Comparison of ENCODE assay signal across 19 mouse cellular contexts in genomic region chr9:44199580-44199979, GRCm38 (mm10). TPM values are rescaled to one million over a fixed set of nuclear protein-coding genes. Genes with fewer than 3 reads are reported as not detected.
DNase-seq lines count a peak whose midpoint lies in the region; ATAC-seq lines count a peak whose summit lies in the region.
"Had no signal": no experiment of that assay in that cellular context is flagged by ENCODE, and none has a peak within 500 bp of the region (broad histone marks: within the 10 kb centered on the region; RNA-seq: fewer than 3 reads in every experiment).

No protein-coding gene starts in this region.

- H3K27ac ChIP-seq in kidney, embryonic 15.5 days = no peak overlapping the region
- no peak overlapping the region for H3K27ac ChIP-seq in lung, embryonic 16.5 days (ENCODE audit: low read length)
- H3K27ac ChIP-seq: hindbrain, embryonic 12.5 days; layer of hippocampus, adult 2 months; limb, embryonic 12.5 days; liver, embryonic 15.5 days had no signal

- peaks cover 49% of the 10 kb centered on the region for H3K36me3 ChIP-seq in kidney, embryonic 15.5 days
- peaks cover 10% of the 10 kb centered on the region; the same call in 1 of the 2 replicates for H3K36me3 ChIP-seq in lung, embryonic 16.5 days (ENCODE audit: control insufficient read depth, insufficient read depth, low read length)

- H3K9me3 ChIP-seq in kidney, embryonic 15.5 days (replicated peaks) = no peaks in the 10 kb centered on the region
- H3K9me3 ChIP-seq in lung, embryonic 16.5 days (ENCODE audit: control insufficient read depth, low read length) = peaks cover 3% of the 10 kb centered on the region; the same call in 1 of the 2 replicates
- H3K9me3 ChIP-seq: hindbrain, embryonic 12.5 days; limb, embryonic 12.5 days; liver, embryonic 15.5 days had no signal

- H3K4me1 ChIP-seq in kidney, embryonic 15.5 days = no peaks in the 10 kb centered on the region
- 0 out of 2 replicates have a peak, but pooled peaks cover 5% of the 10 kb centered on the region for H3K4me1 ChIP-seq in lung, embryonic 16.5 days (replicated peaks; ENCODE audit: control insufficient read depth, insufficient read depth, low read length)
- H3K4me1 ChIP-seq: hindbrain, embryonic 12.5 days; limb, embryonic 12.5 days had no signal

- peak; percentile 34 for DNase-seq in kidney, adult 9 months
- peak; percentile 27 to 41 for DNase-seq in urinary bladder, postnatal 36 days (ENCODE audit: low spot score in 2 of 2)
- DNase-seq in urinary bladder, adult 2 months (ENCODE audit: low spot score) = no peak
- DNase-seq in cerebellum, adult 8-10 months = no peak
- DNase-seq in left cerebral cortex, postnatal 4 days = no peak
- DNase-seq: adrenal gland, postnatal 36 days; forebrain, postnatal 0 days; gastrocnemius, postnatal 14 days; heart, postnatal 10 days had no signal

- intact Hi-C loops in left cerebral cortex, postnatal 4 days (cut with DNase I) = no loop called here

- ATAC-seq in kidney, embryonic 15.5 days (replicated peaks; ENCODE audit: low FRiP score) = no peak
- ATAC-seq in lung, embryonic 16.5 days (ENCODE audit: low read depth) = peak; percentile 69; the same call in 1 of the 2 replicates
- ATAC-seq: forebrain, postnatal 0 days; midbrain, embryonic 16.5 days had no signal

- H3K27me3 ChIP-seq in kidney, embryonic 15.5 days = no peaks in the 10 kb centered on the region
- H3K27me3 ChIP-seq in lung, embryonic 16.5 days (ENCODE audit: control insufficient read depth, insufficient read depth, low read depth, low read length) = no peaks in the 10 kb centered on the region
- H3K27me3 ChIP-seq: hindbrain, embryonic 12.5 days; limb, embryonic 12.5 days; liver, embryonic 15.5 days had no signal

- no peak overlapping the region for H3K4me3 ChIP-seq in kidney, embryonic 15.5 days (replicated peaks)
- H3K4me3 ChIP-seq in lung, embryonic 16.5 days (ENCODE audit: low read length) = no peak overlapping the region
- H3K4me3 ChIP-seq: hindbrain, embryonic 12.5 days; layer of hippocampus, adult 2 months; limb, embryonic 12.5 days; liver, embryonic 15.5 days had no signal

- H3K9ac ChIP-seq in kidney, embryonic 15.5 days = no peak overlapping the region
- H3K9ac ChIP-seq in lung, embryonic 16.5 days (ENCODE audit: low read length) = no peak overlapping the region
- H3K9ac ChIP-seq: forebrain, postnatal 0 days; hindbrain, embryonic 12.5 days; limb, embryonic 12.5 days; liver, embryonic 15.5 days had no signal

- no peak overlapping the region for H3K4me2 ChIP-seq in kidney, embryonic 15.5 days
- no peak overlapping the region for H3K4me2 ChIP-seq in lung, embryonic 16.5 days (ENCODE audit: low read depth, low read length)
- H3K4me2 ChIP-seq: hindbrain, embryonic 12.5 days; limb, embryonic 12.5 days; liver, embryonic 15.5 days had no signal

RNA-seq across cellular contexts. Expression of gene Cbl, which starts 34.3 kb away (rescaled TPM):
- polyA plus RNA-seq in kidney, embryonic 15.5 days (2015; fragmentation: Nextera tagmentation; extraction: Ambion mirVana) = 18.6 and 22.9 TPM in 2 replicates
- 14.9 and 16.0 TPM in 2 replicates for polyA plus RNA-seq in urinary bladder, adult 2 months (2012; rRNA removed)
- polyA plus RNA-seq in lung, embryonic 16.5 days (2015; fragmentation: Nextera tagmentation; extraction: Ambion mirVana) = 15.3 and 15.5 TPM in 2 replicates
- total RNA-seq in left cerebral cortex, postnatal 4 days (2021) = 10 to 100 TPM; 58.4 to 62.4 TPM

RNA-seq across cellular contexts. Expression of gene Ccdc153, which starts 40.9 kb away (rescaled TPM):
- polyA plus RNA-seq in kidney, embryonic 15.5 days (2015; fragmentation: Nextera tagmentation; extraction: Ambion mirVana) = not detected in 2 replicates
- not detected in 2 replicates for polyA plus RNA-seq in urinary bladder, adult 2 months (2012; rRNA removed)
- polyA plus RNA-seq in lung, embryonic 16.5 days (2015; fragmentation: Nextera tagmentation; extraction: Ambion mirVana) = 7.3 and 14.3 TPM in 2 replicates
- total RNA-seq in left cerebral cortex, postnatal 4 days (2021) = 1 to 10 TPM; 3.5 to 4.6 TPM
- total RNA-seq: ES-E14; gastrocnemius, postnatal 14 days; heart, postnatal 10 days; megakaryocyte-erythroid progenitor cell, adult 5-6 weeks had no signal
- polyA plus RNA-seq: hindbrain, embryonic 12.5 days; intestine, embryonic 14.5 days; limb, embryonic 12.5 days; liver, embryonic 15.5 days had no signal

RNA-seq across cellular contexts. Expression of gene Pdzd3, which starts 51.7 kb away (rescaled TPM):
- polyA plus RNA-seq in kidney, embryonic 15.5 days (2015; fragmentation: Nextera tagmentation; extraction: Ambion mirVana) = 7.8 and 8.5 TPM in 2 replicates
- 0.21 and 0.24 TPM in 2 replicates for polyA plus RNA-seq in urinary bladder, adult 2 months (2012; rRNA removed)
- 0.11 TPM in 1 of 2 replicates, not detected in the other for polyA plus RNA-seq in lung, embryonic 16.5 days (2015; fragmentation: Nextera tagmentation; extraction: Ambion mirVana)
- under 1 TPM; 0.40 to 0.72 TPM for total RNA-seq in left cerebral cortex, postnatal 4 days (2021)
- total RNA-seq: adrenal gland, postnatal 36 days; megakaryocyte-erythroid progenitor cell, adult 5-6 weeks had no signal
- polyA plus RNA-seq: limb, embryonic 12.5 days; liver, embryonic 15.5 days had no signal

Comparison
In these comparisons a context has a peak if more than half of its experiments do, and no peak if none do; other contexts are left out.
1. DNase-seq: peak in kidney, adult 9 months (single experiment) and urinary bladder, postnatal 36 days (2 of 2); none in urinary bladder, adult 2 months (single experiment), cerebellum, adult 8-10 months (single experiment) and left cerebral cortex, postnatal 4 days (single experiment).